Mouse (Mus musculus) thymus, adult 2 months (tissue): Measurements from ENCODE around the gene Lrrc61. TPM values are rescaled to one million over a fixed set of nuclear protein-coding genes. Genes with fewer than 3 reads are reported as not detected.
"Not testable (repeated sequence)": the region's sequence is repeated elsewhere in the genome, so short reads cannot be mapped to it uniquely, and the experiment has no call there.

Source experiments
- DNase-seq: peaks from one replicate; pipeline ENCODE4 v3.0.0; 2021
- H3K27ac ChIP-seq: fragments of 200-500 bp; 2 replicates; pipeline ENCODE4 v1.5.1; 2012; ENCODE audit warnings: low read length, control low read depth; ENCODE audit not compliant: control insufficient read depth, insufficient read depth
- H3K27me3 ChIP-seq: fragments of 200-500 bp; 2 replicates; pipeline ENCODE4 v1.6.1; 2012; ENCODE audit warnings: mild to moderate bottlenecking, low read length, moderate library complexity, mixed read lengths; ENCODE audit not compliant: control insufficient read depth, insufficient read depth
- H3K36me3 ChIP-seq: fragments of 200-500 bp; 2 replicates; pipeline ENCODE4 v1.6.1; 2012; ENCODE audit warnings: mild to moderate bottlenecking, low read length, moderate library complexity; ENCODE audit not compliant: control insufficient read depth, insufficient read depth
- H3K4me1 ChIP-seq: fragments of 200-500 bp; replicated peaks from 2 replicates; pipeline ENCODE4 v1.6.1; 2012; ENCODE audit warnings: low read length; ENCODE audit not compliant: control insufficient read depth, insufficient read depth
- H3K4me3 ChIP-seq: fragments of 200-500 bp; 2 replicates; pipeline ENCODE4 v1.5.1; 2012; ENCODE audit warnings: mild to moderate bottlenecking, low read length, control low read depth, moderate library complexity; ENCODE audit not compliant: control insufficient read depth, insufficient read depth
- CTCF ChIP-seq: fragments of 200-500 bp; IDR thresholded peaks from 2 replicates; pipeline ENCODE4 v1.5.1; 2012; ENCODE audit warnings: mild to moderate bottlenecking, control low read depth, low read length, moderate library complexity, borderline replicate concordance; ENCODE audit not compliant: control insufficient read depth, poor library complexity, insufficient read depth; ENCODE audit errors: extremely low read depth
- POLR2A ChIP-seq: fragments of 200-500 bp; IDR thresholded peaks from 2 replicates; pipeline ENCODE4 v1.6.1; 2012; ENCODE audit warnings: mild to moderate bottlenecking, low read length, control low read depth, moderate library complexity; ENCODE audit not compliant: control insufficient read depth, poor library complexity, insufficient read depth; ENCODE audit errors: extremely low read depth
- WGBS: fragments of 180-500 bp; shearing (Covaris S2); methylation state at CpG from one replicate; pipeline ENCODE4 v1.1.7; 2018; 5-methylcytosine and 5-hydroxymethylcytosine counted together
- polyA plus RNA-seq: library from polyadenylated mRNA; depleted of rRNA; stranded (reverse); fragments of >200 nt; gene quantifications from 2 replicates; pipeline ENCODE4 v1.2.3, GENCODE M21; 2012; rRNA removed

Gene Lrrc61
- polyA plus RNA-seq = 41.4 and 58.7 TPM in 2 replicates

DNA sequence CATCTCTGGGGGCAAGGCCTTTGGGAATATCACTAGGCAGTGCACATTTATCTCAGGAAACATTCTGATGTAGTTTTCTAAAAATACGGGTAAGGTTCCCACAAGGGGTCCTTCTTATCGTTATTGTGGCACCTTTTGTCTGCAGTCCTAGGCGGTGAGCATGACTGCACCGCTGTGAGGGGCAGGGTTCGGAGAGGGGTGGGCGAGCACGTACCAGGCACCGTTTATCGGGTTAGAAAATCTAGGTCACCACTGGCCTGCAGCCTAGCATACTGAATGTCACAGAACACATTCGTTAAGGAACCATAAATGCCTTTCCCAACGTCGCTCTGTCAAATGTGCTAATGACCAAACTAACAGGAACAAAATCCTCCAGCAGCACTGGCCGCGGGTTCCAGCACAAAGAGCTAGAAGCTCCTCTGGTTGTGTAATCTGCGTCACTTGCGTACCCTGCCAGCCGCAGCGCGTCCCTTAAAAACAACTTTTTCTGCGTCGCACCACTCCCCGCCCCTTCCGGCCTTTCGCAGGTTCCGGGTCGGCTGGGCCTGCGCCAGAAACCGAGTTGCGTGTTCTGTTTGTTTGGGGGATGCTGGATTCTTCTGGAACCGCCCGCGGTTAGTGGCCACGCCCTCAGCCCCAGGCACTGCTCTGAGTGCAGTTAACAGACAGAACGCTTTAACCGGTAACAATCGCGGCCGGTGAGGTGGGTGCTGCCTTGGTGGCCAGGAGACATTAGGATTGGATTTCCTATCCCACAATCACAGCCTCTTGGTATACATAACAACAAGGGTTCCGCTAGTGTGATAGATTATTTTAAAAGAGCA, at the start of gene Lrrc61:
TSS of gene Lrrc61 (plus strand) at position 517 of the 824 bp plus-strand sequence.
- Histone ChIP-seq H3K4me3 (peak within 1 kb of the TSS; percentile 52), H3K27me3 (no peaks in the 10 kb centered on the region), H3K27ac (peak within 1 kb of the TSS; percentile 79), H3K4me1 (peaks cover 11% of the 10 kb centered on the region), H3K36me3 (no peaks in the 10 kb centered on the region)
- TF ChIP-seq CTCF (0 out of 2 replicates have a peak, but pooled peaks have one; percentile 36), POLR2A (peak; percentile 80)
- WGBS = 1% methylated on average over 39 of the region's 39 CpGs
- DNase-seq = peak; percentile 85

DNA sequence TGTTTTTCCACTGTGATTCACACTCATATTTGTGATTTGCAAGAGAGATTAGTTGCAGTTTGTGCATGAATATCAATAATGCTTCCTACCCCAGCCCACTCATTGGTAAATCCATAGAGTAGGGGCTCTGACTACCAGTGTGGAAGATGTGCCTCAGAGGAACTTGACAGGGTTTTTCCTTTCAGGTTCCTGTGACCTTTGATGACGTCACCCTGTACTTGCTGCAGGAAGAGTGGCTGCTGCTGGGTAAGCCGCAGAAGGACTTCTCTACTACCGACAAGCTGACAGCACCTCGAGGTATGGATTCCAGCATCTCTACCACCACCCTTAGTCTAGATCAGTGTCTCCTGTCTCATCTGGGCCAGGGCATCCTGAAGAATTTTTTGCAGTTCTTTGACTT, 46.5 kb upstream of the Lrrc61 start:
- TF ChIP-seq POLR2A (no peak), CTCF (no peak)
- WGBS = 84% methylated on average over 4 of the region's 4 CpGs
- peaks cover 5% of the 10 kb centered on the region for H3K4me1 ChIP-seq
- no peaks in the 10 kb centered on the region for H3K36me3 ChIP-seq
- H3K27ac ChIP-seq = no peak overlapping the region
- H3K4me3 ChIP-seq = no peak overlapping the region
- DNase-seq = no peak
- H3K27me3 ChIP-seq = no peaks in the 10 kb centered on the region

GRCm38 (mm10) chr6:48510426-48510825, 44.2 kb upstream of the Lrrc61 start:
- no peak overlapping the region for H3K4me3 ChIP-seq
- H3K27me3 ChIP-seq = no peaks in the 10 kb centered on the region
- no peak for DNase-seq
- no peaks in the 10 kb centered on the region for H3K36me3 ChIP-seq
- WGBS = 6% methylated on average over 4 of the region's 4 CpGs
- H3K27ac ChIP-seq = no peak overlapping the region
- no peak for TF ChIP-seq POLR2A
- no peak for TF ChIP-seq CTCF
- H3K4me1 ChIP-seq = no peaks in the 10 kb centered on the region

- 53% methylated on average over 7 of the region's 7 CpGs for WGBS
These were observed 42.7 kb upstream of the Lrrc61 start for GRCm38 (mm10) chr6:48511861-48512260.

GRCm38 (mm10) chr6:48524882-48525281, 29.7 kb upstream of the Lrrc61 start:
- not testable (repeated sequence) for H3K27me3 ChIP-seq, DNase-seq, H3K4me1 ChIP-seq, H3K4me3 ChIP-seq, H3K36me3 ChIP-seq, H3K27ac ChIP-seq
- 98% methylated on average over 16 of the region's 16 CpGs for WGBS

More at GRCm38 (mm10) chr6:48511861-48512260, 42.7 kb upstream of the Lrrc61 start:
- TF ChIP-seq POLR2A = no peak
- no peak for TF ChIP-seq CTCF
- no peak for DNase-seq
- Histone ChIP-seq H3K27me3 (no peaks in the 10 kb centered on the region), H3K4me1 (no peaks in the 10 kb centered on the region), H3K27ac (no peak overlapping the region), H3K36me3 (no peaks in the 10 kb centered on the region), H3K4me3 (no peak overlapping the region)

GRCm38 (mm10) chr6:48527901-48528300, 26.7 kb upstream of the Lrrc61 start:
- TF ChIP-seq CTCF (no peak), POLR2A (no peak)
- H3K36me3 ChIP-seq = no peaks in the 10 kb centered on the region
- H3K4me1 ChIP-seq = no peaks in the 10 kb centered on the region
- no peak for DNase-seq
- no peak overlapping the region for H3K4me3 ChIP-seq
- no peaks in the 10 kb centered on the region for H3K27me3 ChIP-seq
- 99% methylated on average over 9 of the region's 9 CpGs for WGBS
- H3K27ac ChIP-seq = no peak overlapping the region
